Mouse (Mus musculus) embryo, embryonic 10 days (tissue): Measurements from ENCODE around the gene Daw1.

Experiments
- DNase-seq: peaks from one replicate; pipeline ENCODE4 v3.0.0-alpha.2; 2015; ENCODE audit warnings: low spot score

Daw1 gene

DNA sequence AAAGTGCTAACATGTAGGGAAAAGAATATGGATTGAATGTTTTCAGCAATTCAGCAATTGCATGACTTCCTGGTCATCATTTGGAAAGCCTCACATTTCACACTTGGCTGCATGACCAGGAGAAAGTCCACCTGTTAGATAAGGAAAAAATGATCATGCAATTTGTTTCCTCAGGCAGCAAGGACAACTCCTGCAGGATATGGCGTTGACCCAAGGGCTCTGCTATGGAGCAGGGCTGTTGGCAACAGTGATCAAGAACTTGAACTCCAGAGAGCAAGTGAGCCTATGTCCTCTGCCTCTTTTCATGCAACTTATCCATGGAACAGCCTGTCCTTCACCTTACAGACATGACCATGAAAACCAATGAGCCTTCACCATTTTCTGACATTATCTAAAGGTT lies 50.4 kb downstream of the Daw1 start:
- DNase-seq = no peak

DNA sequence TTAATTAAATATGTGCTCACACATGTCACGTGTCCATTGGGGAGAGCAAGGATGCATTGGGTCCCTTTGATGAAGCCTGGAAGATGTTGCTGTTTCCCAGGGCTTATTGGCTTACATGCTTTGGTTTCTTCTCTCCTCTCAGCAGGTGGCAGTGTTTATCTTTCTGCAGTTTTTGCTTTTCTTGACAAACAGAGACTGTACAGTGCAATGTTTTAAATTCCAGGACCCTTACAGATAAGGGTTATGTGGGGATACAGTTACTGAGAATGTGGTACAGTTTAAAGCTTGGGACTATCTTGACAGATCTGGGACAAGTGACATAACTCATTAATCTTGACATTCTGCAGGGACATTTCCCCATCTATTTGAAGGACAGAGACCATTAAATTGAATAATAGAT lies 58.7 kb downstream of the Daw1 start:
- DNase-seq = peak; percentile 26

GRCm38 (mm10) chr1:83223072-83223471 lies 63.5 kb downstream of the Daw1 start:
- peak; percentile 29 for DNase-seq

GRCm38 (mm10) chr1:83224423-83224960 lies 64.9 kb downstream of the Daw1 start:
- no peak for DNase-seq

GRCm38 (mm10) chr1:83227946-83228345 lies 68.4 kb downstream of the Daw1 start:
- no peak for DNase-seq

GRCm38 (mm10) chr1:83248235-83248746 lies 88.7 kb downstream of the Daw1 start:
- no peak for DNase-seq

GRCm38 (mm10) chr1:83251746-83252145 lies 92.2 kb downstream of the Daw1 start:
- DNase-seq = no peak
